Mouse (Mus musculus): ENCODE measurements around the gene Lhfpl2.

DNA sequence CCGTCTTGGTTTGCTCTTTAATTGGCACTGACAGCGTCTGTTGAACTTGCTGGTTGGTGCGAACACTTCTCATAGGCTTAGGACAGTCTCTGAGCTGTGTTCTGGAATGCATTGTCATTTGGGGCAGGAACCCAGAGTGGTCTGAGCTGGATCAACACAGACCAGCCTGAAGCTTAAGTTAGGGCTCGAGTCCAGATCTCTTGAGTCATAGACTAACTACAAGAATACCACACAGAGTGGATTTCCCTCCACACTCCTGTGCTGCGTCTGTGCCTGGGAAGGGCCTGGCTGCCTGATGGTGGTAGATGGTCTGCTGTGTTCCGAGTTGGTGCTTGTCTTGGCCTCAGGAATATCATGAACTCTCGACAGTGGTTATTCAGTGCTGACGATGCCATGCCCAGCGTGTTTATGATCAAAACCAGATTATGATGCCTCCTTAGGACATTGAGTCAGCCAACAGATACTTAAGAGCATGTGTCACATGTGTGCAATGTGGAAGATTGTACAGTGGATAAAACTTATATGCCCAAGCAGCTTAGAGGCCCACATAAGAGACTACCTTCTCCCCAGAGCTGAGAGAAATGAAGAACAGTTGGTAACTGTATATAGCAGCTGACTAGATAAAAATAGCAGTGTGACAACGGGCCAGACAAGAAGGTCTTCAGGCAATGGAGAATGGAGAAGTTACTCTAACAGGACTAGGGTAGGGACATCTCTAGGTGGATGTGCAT lies 127.3 kb downstream of the Lhfpl2 start:
- TF ChIP-seq CTCF (IDR thresholded peaks at IDR 0.05; ENCODE audit: borderline replicate concordance, insufficient read depth, low read depth, low read length) (no peak), POLR2A (IDR thresholded peaks at IDR 0.05; ENCODE audit: borderline replicate concordance, insufficient read depth, low read length) (no peak)
